Mouse (Mus musculus) megakaryocyte-erythroid progenitor cell, adult 5-6 weeks (primary cell): ENCODE results near the gene Impdh1. TPM values are rescaled to one million over a fixed set of nuclear protein-coding genes. Genes with fewer than 3 reads are reported as not detected.
"Not testable (repeated sequence)": the region's sequence is repeated elsewhere in the genome, so short reads cannot be mapped to it uniquely, and the experiment has no call there.

Source experiments
- ATAC-seq: replicated peaks from 2 replicates; pipeline ENCODE4 v1.8.0; 2016; ENCODE audit warnings: mild to moderate bottlenecking, inconsistent platforms; ENCODE audit not compliant: severe bottlenecking, poor library complexity, low FRiP score, low TSS enrichment
- total RNA-seq, 2 experiments: library from RNA; stranded (forward) in 1 of 2; stranded (reverse) in 1 of 2; fragments of 200-1000, 215-1000 nt in 1 of 2; fragments of >200 nt in 1 of 2; fragmentation: Nextera tagmentation in 1 of 2; gene quantifications; 2 replicates each; pipeline ENCODE4 v1.2.3; 2014 to 2017

The Impdh1 gene
- total RNA-seq (2014; fragmentation: Nextera tagmentation) (35.5 and 56.9 TPM in 2 replicates), total RNA-seq (2017) (16.8 and 19.5 TPM in 2 replicates)

DNA sequence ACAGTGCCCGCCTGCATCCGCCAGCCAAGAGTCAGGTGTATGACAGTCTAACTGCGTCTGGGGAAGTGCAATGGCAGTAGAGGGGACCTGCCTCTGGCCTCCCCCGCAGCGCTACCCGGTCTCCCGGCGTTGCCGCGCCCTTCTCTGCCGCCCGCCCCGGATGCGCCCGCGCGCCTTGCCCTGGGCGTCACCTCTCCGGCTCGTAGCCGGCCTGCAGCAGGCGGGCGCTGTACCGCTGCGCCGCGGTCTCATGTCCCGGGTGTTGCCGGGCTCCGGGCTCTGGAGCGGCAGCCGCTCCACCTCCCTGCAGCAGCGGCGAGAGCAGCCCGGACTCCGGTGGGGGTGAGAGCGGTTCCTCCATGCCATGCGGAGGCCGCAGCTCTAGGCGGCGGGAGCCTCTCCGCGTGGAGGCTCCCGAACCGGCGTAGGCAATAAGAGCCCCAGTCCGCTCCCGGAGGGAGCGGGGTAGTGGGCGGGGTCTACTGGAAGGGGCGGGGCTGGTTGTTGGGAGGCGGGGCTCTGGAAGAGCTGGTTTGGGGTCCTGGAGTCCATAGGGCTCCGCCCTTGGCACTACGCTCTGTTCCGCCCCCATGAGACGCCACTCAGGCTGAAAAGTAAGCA, at the start of gene Impdh1:
Impdh1 (minus strand) TSS at position 484 of the 621 bp plus-strand sequence.
- ATAC-seq = peak; percentile 57

DNA sequence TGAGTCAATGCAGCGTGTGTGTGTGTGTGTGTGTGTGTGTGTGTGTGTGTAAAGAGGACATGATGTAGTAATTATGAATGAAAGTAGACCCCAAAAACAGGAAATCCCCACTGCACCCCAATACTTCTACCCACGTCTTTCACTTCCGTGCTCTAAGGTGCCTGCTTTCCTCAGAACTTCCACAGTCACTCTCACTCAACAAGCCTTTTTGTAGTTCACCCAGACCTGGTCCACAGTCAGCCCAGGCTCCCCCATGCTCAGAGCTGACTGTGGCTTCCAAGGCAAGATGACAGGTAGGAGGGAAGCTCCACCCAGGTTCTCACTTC, 48.3 kb upstream of the Impdh1 start:
- no peak for ATAC-seq

DNA sequence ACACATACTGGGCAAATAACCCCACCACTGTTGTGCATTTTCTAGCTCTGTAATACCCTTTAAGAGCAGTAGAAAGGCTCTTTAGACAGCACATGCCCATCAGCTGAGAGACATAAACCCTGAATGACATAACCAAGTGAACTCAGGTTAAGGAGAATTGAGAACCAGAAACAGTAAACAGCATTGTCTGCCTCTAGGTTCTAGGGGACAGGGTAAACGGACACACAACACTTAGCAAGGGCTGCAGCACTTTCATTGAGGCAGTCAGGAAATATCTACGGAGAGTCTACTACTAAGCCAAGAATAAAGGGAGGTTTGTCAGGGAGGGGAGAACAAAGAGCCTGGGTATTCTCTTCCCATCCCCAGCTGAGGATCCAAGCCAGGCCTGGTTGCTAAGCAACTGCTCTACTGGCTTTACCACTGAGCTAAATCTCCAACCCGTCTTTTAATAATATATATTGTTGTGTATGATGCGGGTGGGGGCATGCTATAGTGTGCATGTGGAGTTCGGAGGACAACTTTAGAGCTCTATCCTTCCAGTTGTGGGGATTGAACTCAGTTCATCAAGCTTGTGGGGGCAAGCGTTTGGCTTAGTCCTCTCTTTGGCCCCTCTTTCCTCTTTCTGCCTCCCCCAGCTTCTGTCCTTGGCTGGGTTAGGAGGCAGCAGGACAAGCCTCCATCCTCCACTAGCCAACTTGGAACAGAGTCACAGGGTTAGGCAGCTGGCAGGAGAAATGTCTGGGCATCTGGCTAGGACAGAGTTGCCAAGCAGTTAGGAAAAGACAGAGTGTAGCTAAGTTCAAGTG, 47.7 kb upstream of the Impdh1 start:
- no peak for ATAC-seq

DNA sequence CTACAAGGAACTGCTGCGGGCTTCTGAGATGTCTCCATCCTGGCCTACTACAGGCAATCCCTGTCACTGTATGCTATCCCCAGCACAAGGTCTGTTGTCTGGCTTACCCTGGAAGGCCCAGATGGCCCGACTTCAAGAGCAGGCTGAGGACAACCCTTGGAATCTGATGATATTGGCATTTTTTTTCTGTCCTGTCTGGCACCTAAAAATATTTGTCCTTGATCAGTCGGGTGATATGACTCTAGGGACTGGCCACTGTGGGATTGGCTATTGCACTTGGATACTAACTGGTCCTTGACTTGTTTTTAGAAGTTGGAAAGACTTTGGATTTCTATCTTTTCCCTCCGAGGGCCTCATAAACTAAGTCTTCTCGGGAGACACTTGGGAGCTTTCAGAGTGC, 45.7 kb upstream of the Impdh1 start:
- ATAC-seq = no peak

DNA sequence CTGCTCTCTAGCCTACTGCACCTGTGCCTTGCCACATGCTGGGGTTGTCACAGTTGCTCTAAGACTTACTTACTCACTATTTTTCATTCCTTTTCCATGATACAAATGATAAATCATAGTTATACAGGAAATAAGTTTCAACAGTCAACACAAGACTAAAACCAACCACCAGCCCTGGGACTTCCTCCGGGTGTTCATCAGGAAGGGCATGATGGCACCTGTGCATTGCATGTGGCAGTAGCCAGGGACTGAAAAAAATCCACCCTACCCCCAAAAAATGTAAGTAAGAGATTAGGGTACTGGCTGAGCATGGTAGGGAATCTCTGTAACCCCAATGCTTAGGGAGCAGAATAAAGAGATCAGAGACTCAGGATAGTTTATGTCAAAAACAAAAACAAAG, 43.3 kb upstream of the Impdh1 start:
- ATAC-seq = no peak

DNA sequence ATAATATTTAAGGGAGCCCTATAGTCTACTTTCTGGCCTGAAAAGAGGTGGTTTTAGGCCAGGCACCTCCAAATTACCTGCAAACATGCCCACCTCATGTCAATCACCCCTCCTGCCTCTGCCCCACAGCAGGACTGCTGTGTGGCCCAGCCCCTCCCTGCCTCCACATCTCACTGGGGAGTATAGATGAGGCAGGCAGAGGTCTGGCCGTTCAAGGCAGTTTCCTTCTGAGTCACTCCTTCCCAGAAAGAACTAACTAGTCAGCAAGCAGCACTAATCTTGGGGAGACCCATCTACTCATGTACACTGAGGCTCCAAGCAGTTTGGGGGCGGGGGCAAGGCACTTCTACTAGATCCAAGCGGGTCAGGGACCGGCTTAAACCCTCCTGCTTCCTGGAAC, 30.9 kb upstream of the Impdh1 start:
- ATAC-seq = no peak

DNA sequence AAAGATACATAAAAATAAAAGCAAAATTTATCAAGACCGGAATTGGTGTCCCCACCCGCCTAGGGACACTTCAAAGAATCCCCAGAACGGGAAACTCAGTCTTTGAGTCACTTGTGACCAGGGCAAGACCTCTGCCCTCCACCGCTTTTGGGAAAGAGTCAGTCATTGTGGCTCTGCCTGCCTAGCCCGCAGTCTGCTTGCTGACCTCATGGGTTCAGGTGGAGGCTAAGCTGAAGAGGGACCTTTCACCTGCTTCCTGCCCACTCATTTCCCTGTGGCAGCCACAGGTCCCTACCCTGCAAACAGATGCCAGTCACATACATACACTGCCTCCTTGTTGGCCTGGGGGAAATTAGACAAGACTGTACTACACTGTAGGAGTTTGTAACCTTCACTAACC, 30.4 kb upstream of the Impdh1 start:
- ATAC-seq = no peak

DNA sequence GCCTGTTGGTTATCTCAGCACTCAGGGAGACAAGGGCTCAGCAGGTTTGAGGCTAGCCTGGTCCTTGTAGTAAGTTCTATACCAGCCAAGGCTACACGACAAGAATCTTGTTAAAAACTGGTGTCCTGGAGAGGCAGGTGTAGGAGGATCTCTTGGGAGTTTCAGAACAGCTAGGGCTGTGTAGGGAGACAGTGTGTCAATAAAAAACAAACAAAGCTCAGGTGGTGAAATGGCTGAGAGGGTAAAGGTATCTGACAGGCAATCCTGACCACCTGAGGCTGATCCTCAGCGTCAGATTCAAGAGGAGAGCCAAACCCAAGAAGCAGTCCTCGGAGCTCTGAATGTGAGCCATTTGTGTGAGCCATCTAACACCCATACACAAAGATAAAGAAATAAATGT, 30.0 kb upstream of the Impdh1 start:
- ATAC-seq = no peak

DNA sequence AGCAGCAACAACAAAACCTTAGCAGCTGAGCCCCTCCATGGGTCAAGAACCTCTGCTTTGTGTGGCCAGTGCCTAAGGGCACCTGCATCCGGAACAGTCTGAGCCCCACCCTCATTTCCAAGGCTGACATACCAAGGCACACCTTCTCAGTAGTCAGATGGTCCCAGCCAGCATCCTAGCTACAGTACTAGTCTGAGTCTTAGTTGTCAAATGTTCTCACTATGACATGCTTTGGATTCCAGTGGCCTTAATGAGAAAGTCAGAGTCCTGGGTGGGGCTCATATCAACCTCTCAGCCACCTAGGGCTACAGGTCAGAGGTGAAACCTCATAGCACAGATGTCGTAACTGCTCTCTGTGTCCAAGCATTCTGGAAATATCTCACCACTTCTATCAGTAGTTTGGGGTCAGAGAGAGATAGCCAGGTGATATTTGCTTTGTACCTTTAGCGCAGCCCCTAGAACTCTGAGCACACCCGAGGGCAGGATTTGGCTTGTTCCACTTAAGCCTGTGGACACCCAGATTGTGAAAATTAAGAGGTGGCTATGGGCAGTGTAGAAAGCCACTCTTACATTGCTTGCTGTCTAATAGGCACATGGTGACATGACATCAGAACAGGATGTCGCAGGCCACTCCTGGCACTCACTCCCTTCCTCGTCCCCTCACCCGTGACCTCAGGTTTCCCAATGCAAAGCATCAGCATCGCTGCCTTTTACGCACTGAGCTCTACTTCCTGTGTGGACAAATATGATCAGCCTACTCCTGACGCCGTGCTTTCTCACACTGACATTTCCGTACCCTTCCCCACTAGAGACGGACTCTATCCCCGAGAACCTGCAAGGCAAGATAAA, 29.3 kb upstream of the Impdh1 start:
- ATAC-seq = no peak

DNA sequence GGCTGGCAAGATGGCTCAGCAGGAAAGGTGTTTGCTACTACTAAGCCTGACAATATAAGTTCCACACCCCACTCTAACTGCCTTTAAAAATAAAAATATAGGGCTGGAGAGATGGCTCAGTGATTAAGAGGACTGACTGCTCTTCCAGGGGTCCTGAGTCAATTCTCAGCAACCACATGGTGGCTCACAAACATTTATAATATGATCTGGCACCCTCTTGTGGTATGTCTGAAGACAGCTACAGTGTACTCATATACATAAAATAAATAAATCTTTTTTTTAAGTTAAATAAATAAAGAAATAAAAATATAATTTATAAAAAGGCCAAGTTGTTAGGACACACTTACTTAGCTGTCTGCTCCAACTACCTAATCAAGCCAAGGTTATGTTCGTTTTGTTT, 26.1 kb upstream of the Impdh1 start:
- no peak for ATAC-seq

DNA sequence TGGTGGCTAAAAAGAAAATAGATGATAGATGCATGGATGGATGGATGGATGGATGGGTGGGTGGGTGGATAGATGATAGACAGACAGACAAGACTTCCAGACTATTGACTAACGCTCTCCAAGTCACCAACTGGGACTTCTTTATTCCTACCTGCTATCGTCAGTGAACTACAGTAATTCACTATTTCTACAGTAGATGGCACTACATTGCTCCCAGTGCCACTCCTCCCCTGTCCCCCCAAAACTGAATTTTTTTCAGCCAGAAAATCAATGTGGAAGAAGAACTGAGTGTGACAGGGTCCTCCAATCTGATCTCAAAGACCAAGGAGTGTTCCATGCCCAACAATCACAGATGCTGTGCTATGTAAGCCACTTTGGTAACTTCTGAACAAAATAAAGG, 25.5 kb upstream of the Impdh1 start:
- peak; percentile 63; the same call in 1 of the 2 replicates for ATAC-seq

DNA sequence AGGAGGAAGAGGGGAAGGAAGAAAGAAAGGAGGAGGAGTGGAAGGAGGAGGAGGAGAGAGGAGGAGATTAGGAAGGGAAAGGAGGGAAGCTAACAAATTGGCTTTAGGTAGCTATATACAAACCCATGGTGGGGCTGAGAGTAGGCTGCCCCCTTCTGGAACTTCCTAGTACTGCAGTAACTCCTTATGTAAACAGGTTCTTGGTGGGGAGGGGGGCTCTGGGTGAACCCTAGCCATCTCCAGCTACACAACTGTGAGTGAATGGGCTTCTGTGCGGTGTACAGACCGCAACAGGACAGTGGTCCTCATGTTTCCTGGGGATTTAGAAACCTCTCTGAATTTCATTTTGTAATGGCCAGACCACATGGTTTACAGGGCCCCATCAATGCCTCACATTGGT, 24.6 kb upstream of the Impdh1 start:
- ATAC-seq = peak; percentile 66

DNA sequence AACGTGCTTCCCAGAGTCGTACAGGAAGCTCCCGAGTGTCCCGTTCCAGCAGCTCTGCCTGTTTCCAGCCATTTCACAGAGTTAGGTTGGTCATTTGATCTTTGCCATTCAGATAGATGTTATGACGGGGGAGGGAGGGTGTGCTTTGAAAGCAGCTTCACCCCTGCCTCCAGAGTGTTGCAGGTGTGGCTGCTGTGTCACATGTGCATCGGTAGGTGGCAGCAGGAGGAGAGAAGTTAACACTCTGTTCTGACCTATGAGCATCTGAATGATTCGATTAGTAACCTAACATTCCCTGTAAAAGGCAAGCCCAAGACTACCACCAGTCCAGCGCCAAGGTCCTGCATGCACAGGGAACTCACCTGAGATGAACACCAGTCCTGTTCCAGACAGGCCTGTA, 18.1 kb upstream of the Impdh1 start:
- ATAC-seq = peak; percentile 61

DNA sequence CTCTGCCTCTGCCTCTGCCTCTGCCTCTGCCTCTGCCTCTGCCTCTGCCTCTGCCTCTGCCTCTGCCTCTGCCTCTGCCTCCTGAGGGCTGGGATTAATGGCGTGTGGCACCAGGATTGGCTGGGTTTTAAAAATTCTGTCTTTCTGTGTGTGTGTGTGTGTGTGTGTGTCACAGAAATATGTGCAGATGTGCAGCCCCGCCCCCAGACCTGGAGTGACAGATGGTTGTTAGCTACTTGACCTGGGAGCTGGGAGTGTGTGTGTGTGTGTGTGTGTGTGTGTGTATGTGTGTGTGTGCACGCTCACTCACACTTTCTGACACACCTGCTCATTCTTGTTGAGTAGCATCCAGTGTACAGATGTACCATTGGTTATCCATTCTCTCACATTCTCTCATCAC, 17.5 kb upstream of the Impdh1 start:
- ATAC-seq = no peak

DNA sequence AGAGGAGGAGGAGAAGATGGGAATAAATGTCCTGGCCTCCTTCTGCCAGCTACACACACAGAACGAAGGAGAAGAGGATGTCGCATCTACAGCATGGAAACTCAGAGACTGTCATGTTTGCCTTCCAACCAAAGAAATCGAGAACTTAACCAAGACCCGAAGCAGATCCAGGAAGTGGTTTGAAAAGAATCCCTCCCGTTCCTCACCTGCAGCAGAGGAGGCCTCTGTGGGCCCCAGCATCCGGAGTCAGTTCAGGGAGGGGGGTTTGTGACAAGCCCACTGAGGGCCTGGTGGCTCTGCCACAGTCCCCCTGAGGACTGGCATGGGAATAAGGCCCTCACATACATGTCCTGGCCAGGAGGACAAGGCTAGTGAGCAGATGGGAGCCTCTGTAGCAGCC, 16.2 kb upstream of the Impdh1 start:
- ATAC-seq = no peak

DNA sequence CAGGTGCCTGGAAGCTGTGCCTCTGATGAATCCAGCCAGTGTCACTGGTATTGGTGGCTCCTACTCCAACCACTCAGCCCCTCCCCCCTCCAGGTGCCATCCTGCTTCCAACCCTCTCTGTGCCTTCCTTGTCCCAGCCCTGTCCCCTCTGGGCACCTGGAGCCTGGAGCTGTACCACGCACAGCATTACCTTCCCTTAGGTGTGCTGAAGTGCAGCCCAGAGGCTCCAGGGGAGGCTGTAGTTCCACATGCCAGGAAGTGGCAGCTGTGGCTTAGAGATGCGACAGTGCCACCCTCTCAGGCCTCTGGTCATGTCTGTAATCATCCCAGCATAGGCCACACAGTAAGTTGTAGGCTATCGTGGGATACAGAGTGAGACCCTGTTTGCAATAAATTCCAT, 15.6 kb upstream of the Impdh1 start:
- ATAC-seq = no peak

DNA sequence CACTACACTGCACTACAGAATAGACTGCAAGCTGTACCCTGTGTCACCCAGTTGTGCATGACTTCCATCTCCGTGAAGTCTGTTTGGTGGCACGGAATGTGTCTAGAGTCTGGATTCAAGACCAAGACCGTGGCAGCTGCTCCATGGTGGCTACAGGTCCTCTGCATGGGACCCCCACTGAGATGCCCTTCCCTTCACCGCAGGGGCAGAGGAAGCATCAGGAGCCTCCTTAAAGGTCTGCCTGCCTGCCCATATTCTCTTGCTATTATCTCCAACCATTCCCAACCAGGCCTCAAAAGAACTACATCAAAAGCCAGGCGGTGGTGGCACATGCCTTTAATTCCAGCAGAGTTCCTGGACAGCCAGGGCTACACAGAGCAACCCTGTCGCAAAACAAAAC, 14.2 kb upstream of the Impdh1 start:
- no peak for ATAC-seq

DNA sequence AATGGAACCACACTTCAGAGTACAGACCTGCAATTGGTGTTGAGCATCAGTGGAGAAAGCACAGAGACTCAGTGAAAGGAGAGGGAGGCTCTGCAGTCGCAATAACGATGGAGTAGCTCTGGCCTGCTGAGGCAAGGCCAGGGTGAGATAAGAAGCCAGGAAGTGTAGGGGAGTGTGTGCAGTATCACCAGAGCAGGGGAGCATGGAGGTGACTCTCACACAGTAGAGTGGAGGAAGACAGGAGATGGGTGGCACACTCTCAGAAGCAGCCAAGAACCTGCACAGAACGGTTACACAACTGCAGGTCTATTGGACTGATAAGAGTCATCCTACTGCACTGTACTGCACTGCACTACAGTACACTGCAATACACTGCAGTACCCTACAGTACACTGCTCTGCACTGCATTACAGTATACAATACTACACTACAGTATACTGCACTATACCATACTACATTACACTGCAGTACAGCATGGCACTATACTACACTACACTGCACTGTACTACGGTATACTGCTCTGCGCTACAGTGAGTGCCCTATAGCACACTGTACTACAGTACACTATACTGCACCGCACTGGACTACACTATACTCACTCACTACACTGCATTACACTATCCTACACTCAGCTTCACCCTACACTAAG, 13.2 kb upstream of the Impdh1 start:
- peak; percentile 85 for ATAC-seq

DNA sequence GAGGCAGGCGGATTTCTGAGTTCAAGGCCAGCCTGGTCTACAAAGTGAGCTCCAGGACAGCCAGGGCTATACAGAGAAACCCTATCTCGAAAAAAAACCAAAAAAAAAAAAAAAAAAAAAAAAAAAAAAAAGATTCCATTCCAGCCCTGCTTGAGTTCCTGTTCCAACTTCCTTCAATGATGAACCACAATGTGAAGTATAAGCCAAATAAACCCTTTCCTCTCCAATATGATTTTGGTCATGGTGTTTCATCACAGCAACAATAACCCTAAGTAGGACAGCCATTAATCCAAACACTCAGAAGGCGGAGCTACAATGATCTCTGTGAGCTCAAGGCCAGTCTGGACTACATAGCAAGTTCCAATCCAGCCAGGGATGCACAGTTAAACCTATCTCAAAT, 1.6 kb upstream of the Impdh1 start:
- not testable (repeated sequence) for ATAC-seq

DNA sequence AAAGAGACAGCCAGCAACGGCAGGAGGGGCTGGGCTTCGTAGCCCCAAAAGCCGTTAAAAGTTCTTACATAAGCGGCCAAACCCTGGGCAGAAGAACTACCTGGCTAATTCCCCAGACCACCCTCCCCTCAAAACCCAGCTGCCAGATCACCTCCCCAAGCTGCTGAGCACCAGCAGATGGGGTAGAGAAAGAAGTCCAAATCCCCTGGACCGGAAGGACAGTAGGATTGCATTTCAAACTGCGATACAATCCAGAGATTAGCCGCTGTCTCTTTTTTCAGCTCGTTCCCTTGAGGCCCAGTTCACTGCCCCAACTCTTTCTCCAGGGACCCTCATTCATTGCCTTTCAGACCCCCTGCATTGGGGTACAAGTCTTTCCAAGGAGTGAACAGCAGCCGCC, 983 bp downstream of the Impdh1 start:
- no peak for ATAC-seq
